Mouse (Mus musculus) liver, embryonic 16.5 days (tissue): ENCODE measurements around the gene Lhfpl3. TPM values are rescaled to one million over a fixed set of nuclear protein-coding genes. Genes with fewer than 3 reads are reported as not detected.

ENCODE experiments used
- ATAC-seq: fragments of 200-750 bp; cut with Nextera tagmentation; 2 replicates; pipeline ENCODE4 v1.8.0; 2017; ENCODE audit warnings: low read depth, mild to moderate bottlenecking, moderate number of reproducible peaks, moderate library complexity
- H3K27ac ChIP-seq: fragments of 300-500 bp; sonication (generic); 2 replicates; pipeline ENCODE4 v1.5.1; 2014; ENCODE audit warnings: mild to moderate bottlenecking, low read length
- H3K27me3 ChIP-seq: fragments of 300-500 bp; sonication (generic); 2 replicates; pipeline ENCODE4 v1.6.1; 2014; ENCODE audit warnings: low read depth, low read length, mixed read lengths; ENCODE audit not compliant: control insufficient read depth, insufficient read depth
- H3K36me3 ChIP-seq: fragments of 300-500 bp; sonication (generic); 2 replicates; pipeline ENCODE4 v1.6.1; 2014; ENCODE audit warnings: mild to moderate bottlenecking; ENCODE audit not compliant: control insufficient read depth, insufficient read depth
- H3K4me1 ChIP-seq: fragments of 300-500 bp; sonication (generic); 2 replicates; pipeline ENCODE4 v1.6.1; 2014; ENCODE audit warnings: low read depth, low read length, mixed read lengths; ENCODE audit not compliant: control insufficient read depth
- H3K4me2 ChIP-seq: fragments of 300-500 bp; sonication (generic); 2 replicates; pipeline ENCODE4 v1.6.1; 2014; ENCODE audit warnings: low read depth, low read length, mixed read lengths
- H3K4me3 ChIP-seq: fragments of 300-500 bp; sonication (generic); 2 replicates; pipeline ENCODE4 v1.5.1; 2014; ENCODE audit warnings: low read depth, mild to moderate bottlenecking, low read length
- H3K9ac ChIP-seq: fragments of 300-500 bp; sonication (generic); 2 replicates; pipeline ENCODE4 v1.6.1; 2014; ENCODE audit warnings: low read depth, low read length
- H3K9me3 ChIP-seq: fragments of 300-500 bp; sonication (generic); replicated peaks from 2 replicates; pipeline ENCODE4 v1.6.1; 2016; ENCODE audit warnings: low read length; ENCODE audit not compliant: control insufficient read depth
- WGBS: fragments of 180-500 bp; shearing (Covaris S2); extraction: QIAGEN DNeasy Blood & Tissue Kit; methylation state at CpG from one replicate; pipeline ENCODE4 v1.1.7; 2014; ENCODE audit not compliant: insufficient replicate concordance; 5-methylcytosine and 5-hydroxymethylcytosine counted together
- polyA plus RNA-seq: library from polyadenylated mRNA; unstranded; fragments of >200 nt; fragmentation: Nextera tagmentation; extraction: Ambion mirVana; gene quantifications from 2 replicates; pipeline ENCODE4 v1.2.1, GENCODE M21; 2015

Lhfpl3 gene
- polyA plus RNA-seq, 1 experiment from 2014 or later, result 0.05 TPM

GRCm38 (mm10) chr5:23040429-23040828 lies 294.6 kb downstream of the Lhfpl3 start:
- Histone ChIP-seq H3K27ac (no peak overlapping the region), H3K4me2 (no peak overlapping the region)

GRCm38 (mm10) chr5:23042862-23043261 lies 297.0 kb downstream of the Lhfpl3 start:
- Histone ChIP-seq H3K4me2 (no peak overlapping the region), H3K4me1 (no peaks in the 10 kb centered on the region), H3K4me3 (no peak overlapping the region), H3K9me3 (no peaks in the 10 kb centered on the region), H3K27me3 (no peaks in the 10 kb centered on the region), H3K9ac (no peak overlapping the region), H3K27ac (no peak overlapping the region), H3K36me3 (no peaks in the 10 kb centered on the region)
- 66% methylated on average over 5 of the region's 5 CpGs for WGBS
- no peak for ATAC-seq

More at GRCm38 (mm10) chr5:23040429-23040828, 294.6 kb downstream of the Lhfpl3 start:
- no peaks in the 10 kb centered on the region for H3K36me3 ChIP-seq
- H3K27me3 ChIP-seq, result no peaks in the 10 kb centered on the region
- 48% methylated on average over 4 of the region's 4 CpGs for WGBS
- H3K4me1 ChIP-seq, result no peaks in the 10 kb centered on the region
- H3K4me3 ChIP-seq, result no peak overlapping the region
- ATAC-seq, result no peak
- no peak overlapping the region for H3K9ac ChIP-seq
- H3K9me3 ChIP-seq, result no peaks in the 10 kb centered on the region

DNA sequence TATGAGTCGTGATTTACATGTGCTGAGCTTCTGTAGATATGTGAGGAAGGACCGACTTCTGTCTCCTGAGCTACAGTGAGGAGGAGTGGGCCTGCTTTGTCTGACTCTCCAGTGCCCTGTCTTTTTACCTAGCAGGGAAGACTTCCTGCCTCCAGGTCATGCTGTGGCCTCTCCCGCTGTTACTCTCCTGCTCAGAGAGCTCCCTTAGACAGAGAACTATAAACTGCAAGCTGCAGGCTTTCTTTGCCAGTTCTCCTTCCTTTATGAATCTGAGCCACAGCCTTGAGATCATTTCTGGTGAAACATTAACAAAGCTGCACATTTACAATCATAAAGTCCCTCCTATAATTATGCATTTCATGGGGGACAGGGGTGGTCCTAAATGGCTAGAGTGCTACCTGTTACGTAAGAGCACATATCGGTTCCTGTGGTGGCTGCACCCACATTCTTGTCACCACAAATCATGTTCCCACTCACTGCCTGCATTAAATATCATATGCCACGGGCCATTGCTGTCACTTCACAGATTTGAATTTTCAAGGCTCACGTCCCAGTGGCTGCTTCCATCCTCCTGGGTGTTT lies 303.3 kb downstream of the Lhfpl3 start:
- 56% methylated on average over 7 of the region's 7 CpGs for WGBS
- H3K27ac ChIP-seq, result no peak overlapping the region
- no peak for ATAC-seq

DNA sequence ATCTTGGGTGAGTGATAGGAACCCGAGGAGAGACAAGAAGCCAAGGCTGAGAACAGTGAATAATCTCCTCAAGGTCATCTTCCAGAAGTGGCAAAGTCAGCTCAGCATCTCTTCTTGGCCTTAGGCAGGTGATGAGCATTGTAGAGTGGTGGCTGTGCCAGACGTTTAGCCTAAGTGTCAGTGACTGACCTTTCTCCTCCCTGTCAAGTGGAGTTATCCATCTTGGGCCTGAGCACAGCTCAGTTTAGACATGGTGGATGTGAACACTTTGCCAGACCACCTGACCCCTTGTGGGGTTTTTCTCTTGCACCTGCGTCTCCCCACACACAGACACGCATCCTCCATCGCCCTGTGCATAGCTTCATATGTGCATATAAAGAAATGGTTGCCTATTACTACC lies 305.6 kb downstream of the Lhfpl3 start:
- Histone ChIP-seq H3K9ac (no peak overlapping the region), H3K27ac (no peak overlapping the region), H3K9me3 (no peaks in the 10 kb centered on the region), H3K4me3 (no peak overlapping the region), H3K36me3 (no peaks in the 10 kb centered on the region), H3K4me1 (no peaks in the 10 kb centered on the region), H3K27me3 (no peaks in the 10 kb centered on the region), H3K4me2 (no peak overlapping the region)
- 63% methylated on average over 5 of the region's 5 CpGs for WGBS
- no peak for ATAC-seq

More for the DNA sequence above, 303.3 kb downstream of the Lhfpl3 start:
- Histone ChIP-seq H3K36me3 (no peaks in the 10 kb centered on the region), H3K9me3 (no peaks in the 10 kb centered on the region), H3K27me3 (no peaks in the 10 kb centered on the region), H3K9ac (no peak overlapping the region), H3K4me2 (no peak overlapping the region), H3K4me1 (no peaks in the 10 kb centered on the region), H3K4me3 (no peak overlapping the region)

DNA sequence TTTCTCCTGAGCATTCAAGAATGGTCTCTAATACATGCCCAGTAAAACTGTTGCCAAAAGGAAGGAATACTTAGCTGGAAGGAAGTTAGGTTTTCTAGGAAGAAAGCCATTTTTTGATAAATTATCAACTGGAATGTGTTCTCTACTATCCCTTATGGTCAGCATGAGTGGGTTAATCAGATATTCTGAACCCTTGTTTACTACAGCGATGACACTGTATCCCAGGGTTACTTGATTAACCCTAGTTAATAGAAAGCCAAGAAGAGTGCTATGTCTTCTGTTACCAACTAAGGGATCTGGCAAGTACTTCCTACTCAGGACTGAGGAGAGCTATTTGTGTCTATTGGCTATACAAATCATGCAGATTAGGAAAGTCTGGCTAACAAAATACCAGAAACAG lies 349.0 kb downstream of the Lhfpl3 start:
- no peak overlapping the region for H3K27ac ChIP-seq
- no peak overlapping the region for H3K9ac ChIP-seq
- no peaks in the 10 kb centered on the region for H3K36me3 ChIP-seq
- no peak for ATAC-seq
- no peak overlapping the region for H3K4me2 ChIP-seq
- H3K9me3 ChIP-seq, result no peaks in the 10 kb centered on the region
- no peak overlapping the region for H3K4me3 ChIP-seq
- H3K4me1 ChIP-seq, result no peaks in the 10 kb centered on the region
- H3K27me3 ChIP-seq, result no peaks in the 10 kb centered on the region
- WGBS, result 51% methylated on average over 1 of the region's 1 CpGs

GRCm38 (mm10) chr5:23106536-23106935 lies 360.7 kb downstream of the Lhfpl3 start:
- no peak overlapping the region for H3K9ac ChIP-seq
- no peaks in the 10 kb centered on the region for H3K9me3 ChIP-seq
- H3K27ac ChIP-seq, result no peak overlapping the region
- H3K4me3 ChIP-seq, result no peak overlapping the region
- no peak for ATAC-seq
- no peak overlapping the region for H3K4me2 ChIP-seq
- no peaks in the 10 kb centered on the region for H3K36me3 ChIP-seq
- H3K27me3 ChIP-seq, result no peaks in the 10 kb centered on the region
- WGBS, result 65% methylated on average over 2 of the region's 2 CpGs
- no peaks in the 10 kb centered on the region for H3K4me1 ChIP-seq

GRCm38 (mm10) chr5:23111307-23111706 lies 365.4 kb downstream of the Lhfpl3 start:
- no peaks in the 10 kb centered on the region for H3K4me1 ChIP-seq

GRCm38 (mm10) chr5:23114249-23114648 lies 368.4 kb downstream of the Lhfpl3 start:
- ATAC-seq, result no peak
- no peaks in the 10 kb centered on the region for H3K9me3 ChIP-seq
- H3K4me2 ChIP-seq, result no peak overlapping the region
- H3K36me3 ChIP-seq, result no peaks in the 10 kb centered on the region
- no peaks in the 10 kb centered on the region for H3K27me3 ChIP-seq
- no peak overlapping the region for H3K9ac ChIP-seq
- 74% methylated on average over 4 of the region's 4 CpGs for WGBS
- no peak overlapping the region for H3K27ac ChIP-seq
- H3K4me1 ChIP-seq, result no peaks in the 10 kb centered on the region
- no peak overlapping the region for H3K4me3 ChIP-seq

More at GRCm38 (mm10) chr5:23111307-23111706, 365.4 kb downstream of the Lhfpl3 start:
- no peak for ATAC-seq
- no peaks in the 10 kb centered on the region for H3K27me3 ChIP-seq
- H3K9me3 ChIP-seq, result no peaks in the 10 kb centered on the region
- H3K27ac ChIP-seq, result no peak overlapping the region
- H3K4me3 ChIP-seq, result no peak overlapping the region
- H3K4me2 ChIP-seq, result no peak overlapping the region
- H3K36me3 ChIP-seq, result no peaks in the 10 kb centered on the region
- 39% methylated on average over 6 of the region's 6 CpGs for WGBS
- no peak overlapping the region for H3K9ac ChIP-seq

DNA sequence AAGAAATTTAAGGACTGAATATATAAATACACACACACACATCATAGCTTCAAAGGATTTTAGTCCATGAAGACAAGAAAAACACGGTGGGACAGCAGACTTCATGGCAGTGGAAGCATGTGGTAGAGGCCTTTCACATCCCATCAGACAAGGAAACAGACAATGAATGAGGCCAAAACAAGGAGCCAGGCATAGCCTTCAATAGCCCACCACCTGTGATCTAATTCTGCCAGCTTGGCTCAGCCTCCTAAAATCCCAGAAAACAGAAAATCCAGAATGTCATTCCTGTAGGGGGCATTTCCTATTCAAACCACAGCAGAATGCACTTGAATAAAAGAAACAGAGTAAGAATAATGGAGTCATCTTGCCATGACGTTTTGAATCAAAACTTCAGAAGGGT lies 381.0 kb downstream of the Lhfpl3 start:
- H3K27ac ChIP-seq, result no peak overlapping the region
- no peak overlapping the region for H3K4me3 ChIP-seq
- no peak overlapping the region for H3K9ac ChIP-seq
- 55% methylated on average over 2 of the region's 2 CpGs for WGBS
- no peaks in the 10 kb centered on the region for H3K4me1 ChIP-seq
- H3K27me3 ChIP-seq, result no peaks in the 10 kb centered on the region
- ATAC-seq, result no peak
- H3K36me3 ChIP-seq, result no peaks in the 10 kb centered on the region
- H3K9me3 ChIP-seq, result no peaks in the 10 kb centered on the region
- no peak overlapping the region for H3K4me2 ChIP-seq
